Mouse (Mus musculus): ENCODE data around the gene D630039A03Rik. TPM values are rescaled to one million over a fixed set of nuclear protein-coding genes. Genes with fewer than 3 reads are reported as not detected.
"Not testable (repeated sequence)": the region's sequence is repeated elsewhere in the genome, so short reads cannot be mapped to it uniquely, and the experiment has no call there.

Gene D630039A03Rik
- polyA plus RNA-seq, 1 experiment from 2014 or later = 1.7 TPM

DNA sequence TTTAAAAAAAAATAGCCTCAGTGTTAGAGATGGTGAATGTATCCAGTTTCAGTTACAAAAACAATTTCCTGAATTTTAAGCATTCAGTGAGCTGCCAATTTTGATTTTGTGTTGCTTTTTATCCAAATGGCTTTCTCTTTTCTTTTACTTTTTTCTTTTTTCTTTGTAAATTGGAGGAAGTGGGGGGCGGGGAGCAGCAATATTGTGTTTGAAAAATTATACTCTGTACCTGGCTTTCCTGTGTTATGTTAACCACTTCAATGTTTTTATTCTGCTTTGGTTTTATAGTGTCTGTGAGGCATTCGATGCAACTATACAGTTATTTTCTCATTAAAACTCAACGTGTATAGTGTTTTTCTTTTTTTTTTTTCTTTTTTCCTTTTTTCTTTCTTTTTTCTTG lies 19.5 kb downstream of the D630039A03Rik start:
- no peak overlapping the region for H3K9ac ChIP-seq (replicated peaks; ENCODE audit: low read length)
- H3K4me1 ChIP-seq (ENCODE audit: insufficient read depth, low read length) = peaks cover 6% of the 10 kb centered on the region; the same call in 1 of the 2 replicates
- no peaks in the 10 kb centered on the region for H3K27me3 ChIP-seq (ENCODE audit: insufficient read depth, low read length)
- no peak overlapping the region for H3K4me2 ChIP-seq (replicated peaks; ENCODE audit: low read depth, low read length)
- no peaks in the 10 kb centered on the region for H3K9me3 ChIP-seq (ENCODE audit: low read length)
- no peak overlapping the region for H3K4me3 ChIP-seq (ENCODE audit: low read length)
- no peak overlapping the region for H3K27ac ChIP-seq (ENCODE audit: low read length)
- peaks cover 5% of the 10 kb centered on the region; the same call in 1 of the 2 replicates for H3K36me3 ChIP-seq (ENCODE audit: insufficient read depth, low read length)
- no peak for ATAC-seq (ENCODE audit: low FRiP score, low TSS enrichment)
- WGBS = 64% methylated on average over 3 of the region's 3 CpGs

DNA sequence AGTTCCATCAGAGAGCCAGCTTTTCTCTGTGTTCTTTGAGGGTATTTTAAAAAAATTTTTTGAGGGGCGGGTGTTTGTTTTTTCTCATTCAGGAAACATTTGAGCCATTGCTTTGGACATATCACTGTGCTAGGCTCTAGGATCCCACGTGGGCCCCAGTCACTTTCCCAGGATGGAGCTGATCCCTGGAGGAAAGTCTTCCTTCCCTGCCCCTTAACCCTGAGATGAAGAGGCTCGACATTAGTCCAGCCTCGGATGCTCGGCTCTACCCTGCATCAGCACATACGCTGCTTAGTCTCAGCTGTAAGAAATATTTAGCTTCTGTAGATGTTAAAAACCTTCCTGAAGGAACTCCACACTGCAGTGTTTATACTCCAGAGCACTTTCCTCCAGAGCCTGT lies 20.2 kb downstream of the D630039A03Rik start:
- no peak overlapping the region for H3K9ac ChIP-seq (replicated peaks; ENCODE audit: low read length)
- no peaks in the 10 kb centered on the region for H3K9me3 ChIP-seq (ENCODE audit: low read length)
- H3K36me3 ChIP-seq (ENCODE audit: insufficient read depth, low read length) = peaks cover 5% of the 10 kb centered on the region; the same call in 1 of the 2 replicates
- no peak for ATAC-seq (ENCODE audit: low FRiP score, low TSS enrichment)
- H3K27ac ChIP-seq (ENCODE audit: low read length) = 0 out of 2 replicates have a peak overlapping the region, but pooled peaks have one; percentile 6
- H3K4me3 ChIP-seq (ENCODE audit: low read length) = no peak overlapping the region
- 62% methylated on average over 6 of the region's 6 CpGs for WGBS
- H3K27me3 ChIP-seq (ENCODE audit: insufficient read depth, low read length) = no peaks in the 10 kb centered on the region
- H3K4me1 ChIP-seq (ENCODE audit: insufficient read depth, low read length) = peaks cover 6% of the 10 kb centered on the region; the same call in 1 of the 2 replicates
- no peak overlapping the region for H3K4me2 ChIP-seq (replicated peaks; ENCODE audit: low read depth, low read length)

DNA sequence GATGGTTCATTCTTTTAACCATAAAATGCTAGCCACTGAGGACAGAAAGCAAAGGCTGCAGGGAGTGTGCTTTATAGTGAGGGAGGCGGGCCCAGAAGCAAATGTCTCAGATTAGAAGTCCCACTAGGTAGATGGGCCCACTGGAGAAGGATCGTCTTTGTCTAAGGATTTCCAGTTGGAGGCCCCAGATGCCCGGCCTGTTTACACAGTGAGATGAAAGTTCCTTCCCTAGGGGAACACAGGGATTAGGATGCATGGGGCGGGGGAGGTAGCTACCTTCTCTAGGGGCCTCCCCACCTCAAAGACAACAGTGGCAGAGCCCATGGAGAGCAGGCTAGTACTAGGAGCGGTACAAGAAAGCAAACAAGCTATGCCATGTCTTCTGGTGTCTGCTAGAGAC lies 21.0 kb downstream of the D630039A03Rik start:
- Histone ChIP-seq H3K9ac (replicated peaks; ENCODE audit: low read length) (no peak overlapping the region), H3K36me3 (ENCODE audit: insufficient read depth, low read length) (peaks cover 5% of the 10 kb centered on the region; the same call in 1 of the 2 replicates), H3K27me3 (ENCODE audit: insufficient read depth, low read length) (no peaks in the 10 kb centered on the region), H3K27ac (ENCODE audit: low read length) (0 out of 2 replicates have a peak overlapping the region, but pooled peaks have one; percentile 28), H3K4me2 (replicated peaks; ENCODE audit: low read depth, low read length) (no peak overlapping the region), H3K9me3 (ENCODE audit: low read length) (no peaks in the 10 kb centered on the region), H3K4me3 (ENCODE audit: low read length) (no peak overlapping the region), H3K4me1 (ENCODE audit: insufficient read depth, low read length) (peaks cover 6% of the 10 kb centered on the region; the same call in 1 of the 2 replicates)
- ATAC-seq (ENCODE audit: low FRiP score, low TSS enrichment) = no peak
- WGBS = 43% methylated on average over 5 of the region's 5 CpGs

DNA sequence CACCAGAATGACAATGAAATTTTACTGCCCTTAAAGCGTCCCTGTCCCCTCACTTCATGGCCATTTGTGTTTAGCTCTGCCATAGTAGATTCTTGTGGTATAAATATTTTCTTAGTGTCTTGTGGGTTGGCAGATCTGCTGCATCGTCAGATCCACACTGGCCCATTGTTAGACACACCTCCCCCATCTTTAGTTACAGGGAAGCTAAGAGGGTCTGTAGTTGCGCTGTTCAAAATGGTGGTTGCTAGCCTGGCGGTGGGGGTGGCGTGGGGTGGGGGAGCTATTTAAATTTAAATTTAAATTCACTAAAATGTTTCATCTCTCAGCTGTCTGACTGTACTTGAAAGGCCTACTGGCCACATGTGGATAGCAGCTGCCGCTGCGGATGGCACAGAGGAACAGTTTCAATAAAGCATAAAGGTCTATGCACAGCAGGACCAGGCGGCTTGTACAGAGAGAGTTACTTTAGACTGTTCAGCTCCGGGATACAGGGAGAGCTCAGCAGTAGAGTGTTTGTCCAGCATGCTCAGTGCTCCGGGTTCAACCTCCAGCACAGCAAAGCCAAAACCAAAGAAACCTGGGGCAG lies 24.0 kb downstream of the D630039A03Rik start:
- H3K4me2 ChIP-seq (replicated peaks; ENCODE audit: low read depth, low read length) = no peak overlapping the region
- no peaks in the 10 kb centered on the region for H3K9me3 ChIP-seq (ENCODE audit: low read length)
- peaks cover 5% of the 10 kb centered on the region; the same call in 1 of the 2 replicates for H3K36me3 ChIP-seq (ENCODE audit: insufficient read depth, low read length)
- no peak overlapping the region for H3K27ac ChIP-seq (ENCODE audit: low read length)
- no peak for ATAC-seq (ENCODE audit: low FRiP score, low TSS enrichment)
- 88% methylated on average over 10 of the region's 10 CpGs for WGBS
- H3K9ac ChIP-seq (replicated peaks; ENCODE audit: low read length) = no peak overlapping the region
- H3K4me1 ChIP-seq (ENCODE audit: insufficient read depth, low read length) = peaks cover 6% of the 10 kb centered on the region; the same call in 1 of the 2 replicates
- no peak overlapping the region for H3K4me3 ChIP-seq (ENCODE audit: low read length)
- no peaks in the 10 kb centered on the region for H3K27me3 ChIP-seq (ENCODE audit: insufficient read depth, low read length)

DNA sequence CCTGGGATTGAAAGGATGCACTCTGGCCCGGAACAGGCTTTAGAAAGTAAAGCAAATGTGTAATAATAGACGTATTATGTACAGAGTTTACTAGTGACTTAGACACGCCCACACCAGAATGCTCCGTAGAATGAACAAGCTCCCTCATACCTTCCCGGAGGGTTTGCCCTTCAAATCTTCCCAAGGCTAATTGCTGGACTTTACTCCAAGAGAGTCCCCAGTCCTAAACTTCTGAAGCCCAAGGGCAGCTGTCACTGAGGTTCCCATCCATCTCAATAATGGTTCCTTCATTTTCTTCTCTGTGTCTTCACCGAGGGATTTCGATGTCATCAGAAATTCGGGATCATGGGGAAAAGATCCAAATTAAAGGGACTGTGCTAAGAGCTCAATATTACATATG lies 26.3 kb downstream of the D630039A03Rik start:
- Histone ChIP-seq H3K9ac (replicated peaks; ENCODE audit: low read length) (no peak overlapping the region), H3K4me1 (ENCODE audit: insufficient read depth, low read length) (peaks cover 5% of the 10 kb centered on the region; the same call in 1 of the 2 replicates), H3K27me3 (ENCODE audit: insufficient read depth, low read length) (no peaks in the 10 kb centered on the region), H3K36me3 (ENCODE audit: insufficient read depth, low read length) (peaks cover 5% of the 10 kb centered on the region; the same call in 1 of the 2 replicates), H3K4me2 (replicated peaks; ENCODE audit: low read depth, low read length) (no peak overlapping the region), H3K27ac (ENCODE audit: low read length) (no peak overlapping the region), H3K4me3 (ENCODE audit: low read length) (no peak overlapping the region), H3K9me3 (ENCODE audit: low read length) (no peaks in the 10 kb centered on the region)
- no peak for ATAC-seq (ENCODE audit: low FRiP score, low TSS enrichment)
- 89% methylated on average over 8 of the region's 8 CpGs for WGBS

DNA sequence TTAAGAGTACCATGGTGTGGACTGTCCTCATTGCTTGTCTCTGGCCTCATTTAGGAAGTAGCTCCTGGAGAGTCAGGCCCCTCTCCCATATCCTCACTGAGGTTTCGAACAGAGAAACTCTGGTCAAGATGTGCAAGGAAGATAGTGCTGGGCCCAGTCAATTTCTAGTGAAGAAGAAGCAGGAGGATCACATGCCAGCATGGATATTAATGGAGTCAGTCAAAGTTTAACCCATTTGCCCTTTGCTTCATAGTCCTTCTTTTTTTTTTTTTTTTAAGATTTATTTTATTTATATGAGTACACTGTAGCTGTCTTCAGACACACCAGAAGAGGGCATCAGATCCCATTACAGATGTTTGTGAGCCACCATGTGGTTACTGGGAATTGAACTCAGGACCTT lies 27.1 kb downstream of the D630039A03Rik start:
- ATAC-seq (ENCODE audit: low FRiP score, low TSS enrichment); H3K36me3 ChIP-seq (ENCODE audit: insufficient read depth, low read length); H3K9ac ChIP-seq (replicated peaks; ENCODE audit: low read length); H3K27ac ChIP-seq (ENCODE audit: low read length); H3K4me3 ChIP-seq (ENCODE audit: low read length); H3K4me2 ChIP-seq (replicated peaks; ENCODE audit: low read depth, low read length); H3K4me1 ChIP-seq (ENCODE audit: insufficient read depth, low read length); H3K27me3 ChIP-seq (ENCODE audit: insufficient read depth, low read length); H3K9me3 ChIP-seq (ENCODE audit: low read length): not testable (repeated sequence)
- 97% methylated on average over 1 of the region's 1 CpGs for WGBS

DNA sequence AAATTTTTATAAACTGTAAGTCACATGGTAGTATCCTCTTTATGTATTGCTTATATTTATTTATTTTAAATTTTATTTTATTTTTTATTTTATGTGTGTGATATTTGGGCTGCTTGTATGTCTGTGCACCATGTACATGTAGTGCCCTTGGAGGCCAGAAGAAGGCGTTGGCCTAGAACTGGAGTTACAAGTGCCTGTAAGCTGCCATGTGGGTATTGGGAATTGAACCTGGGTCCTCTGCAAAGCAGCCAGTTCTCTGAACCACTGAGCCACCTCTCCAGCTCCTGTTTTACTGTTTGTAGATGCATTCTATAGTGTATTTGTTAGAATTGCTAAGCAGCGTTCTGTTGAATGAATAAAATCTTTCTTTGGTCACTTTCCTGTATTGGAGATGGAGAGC lies 27.9 kb downstream of the D630039A03Rik start:
- Histone ChIP-seq H3K4me3 (ENCODE audit: low read length) (no peak overlapping the region), H3K9me3 (ENCODE audit: low read length) (no peaks in the 10 kb centered on the region), H3K27ac (ENCODE audit: low read length) (no peak overlapping the region), H3K4me2 (replicated peaks; ENCODE audit: low read depth, low read length) (no peak overlapping the region), H3K27me3 (ENCODE audit: insufficient read depth, low read length) (no peaks in the 10 kb centered on the region), H3K9ac (replicated peaks; ENCODE audit: low read length) (no peak overlapping the region), H3K36me3 (ENCODE audit: insufficient read depth, low read length) (peaks cover 2% of the 10 kb centered on the region; the same call in 1 of the 2 replicates), H3K4me1 (ENCODE audit: insufficient read depth, low read length) (peaks cover 12% of the 10 kb centered on the region)
- ATAC-seq (ENCODE audit: low FRiP score, low TSS enrichment) = no peak
- WGBS = 92% methylated on average over 2 of the region's 2 CpGs

DNA sequence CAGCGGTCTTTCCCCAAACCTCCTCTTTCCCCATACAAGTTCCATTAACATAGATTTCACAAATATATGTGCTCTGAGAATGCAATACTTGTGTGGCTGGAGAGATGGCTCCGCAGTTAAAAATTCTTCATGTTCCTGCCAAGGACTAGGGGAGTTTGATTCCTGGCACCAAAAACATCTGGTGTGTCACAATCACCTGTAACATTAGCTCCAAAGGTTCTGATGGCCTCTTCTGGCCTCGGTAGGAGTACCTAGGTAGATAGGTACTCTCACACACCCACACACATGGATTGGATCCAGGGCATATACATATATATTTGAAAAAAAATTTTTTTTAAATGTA lies 29.2 kb downstream of the D630039A03Rik start:
- no peak overlapping the region for H3K9ac ChIP-seq (replicated peaks; ENCODE audit: low read length)
- no peaks in the 10 kb centered on the region for H3K36me3 ChIP-seq (ENCODE audit: insufficient read depth, low read length)
- H3K4me3 ChIP-seq (ENCODE audit: low read length) = no peak overlapping the region
- no peak overlapping the region for H3K4me2 ChIP-seq (replicated peaks; ENCODE audit: low read depth, low read length)
- no peaks in the 10 kb centered on the region for H3K9me3 ChIP-seq (ENCODE audit: low read length)
- H3K27me3 ChIP-seq (ENCODE audit: insufficient read depth, low read length) = no peaks in the 10 kb centered on the region
- 92% methylated on average over 3 of the region's 3 CpGs for WGBS
- no peak overlapping the region for H3K27ac ChIP-seq (ENCODE audit: low read length)
- peaks cover 18% of the 10 kb centered on the region for H3K4me1 ChIP-seq (ENCODE audit: insufficient read depth, low read length)
- no peak for ATAC-seq (ENCODE audit: low FRiP score, low TSS enrichment)

DNA sequence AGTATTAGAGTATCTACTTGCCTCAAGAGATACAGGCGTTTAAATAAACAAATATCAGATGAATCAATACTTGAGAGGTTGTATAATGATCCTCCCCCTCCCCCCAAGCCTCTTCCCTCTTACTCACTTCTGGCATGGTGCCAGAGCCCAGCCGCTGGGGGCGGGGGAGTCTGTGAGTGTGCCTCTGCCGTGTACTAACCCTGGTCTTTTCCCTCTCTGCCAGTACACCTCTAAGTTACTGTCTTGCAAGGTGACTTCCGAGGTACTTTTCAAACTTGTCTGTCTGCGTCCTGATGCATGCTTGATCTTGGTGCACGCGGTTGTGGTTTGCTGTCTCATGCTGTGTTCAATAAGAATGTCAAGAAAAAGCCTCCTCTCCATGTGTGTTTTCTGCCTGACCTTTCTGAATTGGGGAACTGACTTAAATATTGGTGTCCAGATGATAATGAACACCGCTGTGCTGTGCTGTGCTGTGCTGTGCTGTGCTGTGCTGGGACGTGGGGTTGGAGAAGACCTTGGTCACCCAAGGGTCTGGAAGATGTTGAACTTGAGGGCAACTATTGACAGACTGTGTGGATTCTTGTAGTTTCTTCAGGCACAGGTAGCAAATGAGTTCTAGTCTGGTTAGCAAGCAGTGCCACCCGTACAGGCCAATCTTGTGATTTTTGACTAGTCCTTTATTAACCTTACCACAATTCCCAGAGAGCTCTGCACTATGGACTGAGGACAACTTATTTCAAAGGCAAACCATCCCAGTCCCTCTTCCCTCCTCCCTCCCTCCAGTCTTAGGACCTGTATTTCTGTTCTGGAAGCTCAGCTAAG lies 29.8 kb downstream of the D630039A03Rik start:
- ATAC-seq (ENCODE audit: low FRiP score, low TSS enrichment) = no peak
- Histone ChIP-seq H3K9me3 (ENCODE audit: low read length) (no peaks in the 10 kb centered on the region), H3K27ac (ENCODE audit: low read length) (no peak overlapping the region), H3K9ac (replicated peaks; ENCODE audit: low read length) (no peak overlapping the region), H3K36me3 (ENCODE audit: insufficient read depth, low read length) (no peaks in the 10 kb centered on the region), H3K27me3 (ENCODE audit: insufficient read depth, low read length) (no peaks in the 10 kb centered on the region), H3K4me1 (ENCODE audit: insufficient read depth, low read length) (peaks cover 18% of the 10 kb centered on the region), H3K4me3 (ENCODE audit: low read length) (no peak overlapping the region), H3K4me2 (replicated peaks; ENCODE audit: low read depth, low read length) (no peak overlapping the region)
- 60% methylated on average over 11 of the region's 11 CpGs for WGBS

DNA sequence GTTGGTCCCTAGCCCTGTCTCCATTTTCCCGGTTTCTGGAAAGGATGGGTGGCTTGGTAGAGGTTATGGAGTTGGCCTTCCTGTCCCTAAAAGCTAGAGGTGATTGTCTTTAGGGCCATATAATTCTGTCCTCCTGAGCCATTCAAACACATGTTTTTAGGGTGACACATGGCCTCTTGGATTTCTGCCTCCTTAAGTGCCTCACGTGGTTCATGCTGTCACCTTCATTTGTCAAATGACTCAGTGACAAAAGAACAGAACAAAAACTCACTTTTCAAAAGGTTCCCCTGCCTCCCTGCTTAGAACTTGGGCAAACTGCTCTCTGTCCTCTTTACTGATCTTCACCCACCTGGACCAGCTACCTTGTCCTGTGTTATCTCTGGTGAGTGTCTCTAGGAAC lies 30.9 kb downstream of the D630039A03Rik start:
- H3K9me3 ChIP-seq (ENCODE audit: low read length) = no peaks in the 10 kb centered on the region
- H3K36me3 ChIP-seq (ENCODE audit: insufficient read depth, low read length) = no peaks in the 10 kb centered on the region
- no peak overlapping the region for H3K4me2 ChIP-seq (replicated peaks; ENCODE audit: low read depth, low read length)
- H3K4me3 ChIP-seq (ENCODE audit: low read length) = no peak overlapping the region
- H3K4me1 ChIP-seq (ENCODE audit: insufficient read depth, low read length) = peaks cover 18% of the 10 kb centered on the region
- no peak for ATAC-seq (ENCODE audit: low FRiP score, low TSS enrichment)
- WGBS = 71% methylated on average over 2 of the region's 2 CpGs
- H3K9ac ChIP-seq (replicated peaks; ENCODE audit: low read length) = no peak overlapping the region
- no peak overlapping the region for H3K27ac ChIP-seq (ENCODE audit: low read length)
- H3K27me3 ChIP-seq (ENCODE audit: insufficient read depth, low read length) = no peaks in the 10 kb centered on the region

Data from kidney, embryonic 16.5 days (tissue).